Mouse (Mus musculus): ENCODE measurements at regions not wholly inside any gene's neighbourhood (a gene's known extent, or its start where the extent isn't known, plus 50 kb on each side); places are given as distances from the start of the nearest gene placed in this dataset.

DNA sequence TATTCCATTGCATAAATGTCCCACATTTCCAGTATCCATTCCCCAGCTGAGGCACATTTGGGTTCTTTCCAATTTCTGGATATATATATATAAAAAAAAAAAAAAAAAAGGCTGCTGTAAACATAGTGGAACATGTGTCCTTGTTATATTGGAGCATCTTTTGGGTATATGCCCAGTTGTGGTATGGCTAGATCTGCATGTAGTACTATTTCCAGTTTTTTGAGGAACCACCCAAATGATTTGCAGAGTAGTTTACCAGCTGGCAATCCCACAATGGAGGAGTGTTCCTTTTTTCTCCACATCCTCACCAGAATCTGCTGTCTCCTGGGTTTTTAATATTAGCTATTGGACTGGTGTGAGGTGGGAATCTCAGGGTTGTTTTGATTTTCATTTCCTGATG is 650.3 kb downstream of the Serpinb8 start:
- TF ChIP-seq CTCF (IDR thresholded peaks at IDR 0.05; ENCODE audit: low read depth, low read length) (no peak), POLR2A (IDR thresholded peaks at IDR 0.05; ENCODE audit: insufficient read depth, low read length) (no peak)

Data from ES-Bruce4 (cell line).